Mouse (Mus musculus) MEL (cell line): ENCODE results near the gene Ppfia3. TPM values are rescaled to one million over a fixed set of nuclear protein-coding genes. Genes with fewer than 3 reads are reported as not detected.

ENCODE experiments used
- CHD2 ChIP-seq: IDR thresholded peaks from 2 replicates; pipeline ENCODE4 v1.6.1; 2011; ENCODE audit warnings: low read length, improper control_type of control experiment
- CTCF ChIP-seq, 3 experiments: IDR thresholded peaks in 2 of 3; conservative IDR thresholded peaks in 1 of 3; 2 replicates each; pipeline ENCODE4 v1.5.1; 2011 to 2012; ENCODE audit warnings: low read length in 3 of 3, low read depth in 2 of 3, mild to moderate bottlenecking in 2 of 3, improper control_type of control experiment in 1 of 3, inconsistent platforms in 1 of 3, mixed read lengths in 1 of 3, moderate library complexity in 1 of 3; ENCODE audit not compliant: control insufficient read depth in 1 of 3, insufficient read depth in 1 of 3, poor library complexity in 1 of 3, severe bottlenecking in 1 of 3
- ETS1 ChIP-seq: IDR thresholded peaks from 2 replicates; pipeline ENCODE4 v1.6.1; 2012; ENCODE audit warnings: low read depth, mild to moderate bottlenecking, inconsistent platforms, low read length, improper control_type of control experiment, moderate library complexity
- GABPA ChIP-seq: IDR thresholded peaks from 2 replicates; pipeline ENCODE4 v1.6.1; 2012; ENCODE audit warnings: low read depth, mild to moderate bottlenecking, inconsistent platforms, low read length, improper control_type of control experiment, moderate library complexity
- GATA1 ChIP-seq: IDR thresholded peaks from 2 replicates; pipeline ENCODE4 v1.6.1; 2011; ENCODE audit warnings: low read depth, low read length, improper control_type of control experiment
- HCFC1 ChIP-seq: IDR thresholded peaks from 2 replicates; pipeline ENCODE4 v1.6.1; 2012; ENCODE audit warnings: low read depth, mild to moderate bottlenecking, inconsistent platforms, low read length, improper control_type of control experiment, moderate library complexity
- JUND ChIP-seq: IDR thresholded peaks from 2 replicates; pipeline ENCODE4 v1.6.1; 2011; ENCODE audit warnings: low read depth, mild to moderate bottlenecking, improper control_type of control experiment, low read length
- KAT2A ChIP-seq: conservative IDR thresholded peaks from 2 replicates; pipeline ENCODE4 v1.6.1; 2012; ENCODE audit warnings: low read depth, low read length, improper control_type of control experiment, inconsistent platforms
- MAFK ChIP-seq: IDR thresholded peaks from 2 replicates; pipeline ENCODE4 v1.6.1; 2011; ENCODE audit warnings: low read depth, mild to moderate bottlenecking, low read length, improper control_type of control experiment, borderline replicate concordance
- MAX ChIP-seq: IDR thresholded peaks from 2 replicates; pipeline ENCODE4 v1.6.1; 2011; ENCODE audit warnings: low read length, improper control_type of control experiment
- MEF2A ChIP-seq: IDR thresholded peaks from 2 replicates; pipeline ENCODE4 v1.6.1; 2014; ENCODE audit warnings: low read depth, mild to moderate bottlenecking, inconsistent platforms, low read length, improper control_type of control experiment; ENCODE audit not compliant: poor library complexity, insufficient replicate concordance, severe bottlenecking; ENCODE audit errors: extremely low read depth
- MXI1 ChIP-seq: IDR thresholded peaks from 2 replicates; pipeline ENCODE4 v1.6.1; 2011; ENCODE audit warnings: mild to moderate bottlenecking, low read depth, low read length, improper control_type of control experiment
- MYB ChIP-seq: IDR thresholded peaks from 2 replicates; pipeline ENCODE4 v1.6.1; 2011; ENCODE audit warnings: mild to moderate bottlenecking, low read depth, low read length, improper control_type of control experiment
- POLR2AphosphoS2 ChIP-seq: IDR thresholded peaks from 2 replicates; pipeline ENCODE4 v1.6.1; 2011; ENCODE audit warnings: low read length, improper control_type of control experiment
- RAD21 ChIP-seq: IDR thresholded peaks from 2 replicates; pipeline ENCODE4 v1.6.1; 2011; ENCODE audit warnings: mild to moderate bottlenecking, low read depth, low read length, improper control_type of control experiment
- SIN3A ChIP-seq: IDR thresholded peaks from 2 replicates; pipeline ENCODE4 v1.6.1; 2012; ENCODE audit warnings: low read length, improper control_type of control experiment, inconsistent platforms
- TAL1 ChIP-seq: IDR thresholded peaks from 2 replicates; pipeline ENCODE4 v1.6.1; 2012; ENCODE audit warnings: mild to moderate bottlenecking, inconsistent platforms, low read length, moderate library complexity, mixed read lengths
- TBP ChIP-seq: IDR thresholded peaks from 2 replicates; pipeline ENCODE4 v1.8.0; 2011; ENCODE audit warnings: low read depth, low read length, improper control_type of control experiment
- UBTF ChIP-seq: IDR thresholded peaks from 2 replicates; pipeline ENCODE4 v1.6.1; 2012; ENCODE audit warnings: low read depth, mild to moderate bottlenecking, inconsistent platforms, low read length, improper control_type of control experiment, moderate library complexity, borderline replicate concordance; ENCODE audit not compliant: insufficient read depth
- USF1 ChIP-seq: IDR thresholded peaks from 2 replicates; pipeline ENCODE4 v1.6.1; 2014; ENCODE audit warnings: low read depth, mild to moderate bottlenecking, inconsistent platforms, low read length, improper control_type of control experiment, moderate library complexity
- USF2 ChIP-seq, 2 experiments: IDR thresholded peaks; 2 replicates each; pipeline ENCODE4 v1.6.1; 2011 to 2012; ENCODE audit warnings: improper control_type of control experiment in 2 of 2, low read length in 2 of 2, borderline replicate concordance in 1 of 2, inconsistent platforms in 1 of 2, low read depth in 1 of 2, mild to moderate bottlenecking in 1 of 2; ENCODE audit not compliant: insufficient read depth in 1 of 2
- ZNF384 ChIP-seq: IDR thresholded peaks from 2 replicates; pipeline ENCODE4 v1.6.1; 2012; ENCODE audit warnings: low read depth, mild to moderate bottlenecking, inconsistent platforms, low read length, improper control_type of control experiment
- polyA plus RNA-seq, 2 experiments: library from polyadenylated mRNA; stranded (reverse) in 1 of 2; unstranded in 1 of 2; fragments of >175 nt in 1 of 2; fragments of >200 nt in 1 of 2; gene quantifications; 2 replicates each; pipeline versions ENCODE4 v1.2.1 to v1.2.4; 2012; ENCODE audit warnings: low replicate concordance in 2 of 2, low read depth in 1 of 2; ENCODE audit not compliant: insufficient read length in 2 of 2, insufficient read depth in 1 of 2, missing spikeins in 1 of 2
- total RNA-seq: library from RNA; depleted of rRNA; stranded (reverse); fragments of 300-350 nt; gene quantifications from 2 replicates; pipeline ENCODE4 v1.2.3, GENCODE M21; 2012

The Ppfia3 gene
- total and polyA plus RNA-seq, 3 experiments = 3.4 to 5.9 TPM; not detected in 1

DNA sequence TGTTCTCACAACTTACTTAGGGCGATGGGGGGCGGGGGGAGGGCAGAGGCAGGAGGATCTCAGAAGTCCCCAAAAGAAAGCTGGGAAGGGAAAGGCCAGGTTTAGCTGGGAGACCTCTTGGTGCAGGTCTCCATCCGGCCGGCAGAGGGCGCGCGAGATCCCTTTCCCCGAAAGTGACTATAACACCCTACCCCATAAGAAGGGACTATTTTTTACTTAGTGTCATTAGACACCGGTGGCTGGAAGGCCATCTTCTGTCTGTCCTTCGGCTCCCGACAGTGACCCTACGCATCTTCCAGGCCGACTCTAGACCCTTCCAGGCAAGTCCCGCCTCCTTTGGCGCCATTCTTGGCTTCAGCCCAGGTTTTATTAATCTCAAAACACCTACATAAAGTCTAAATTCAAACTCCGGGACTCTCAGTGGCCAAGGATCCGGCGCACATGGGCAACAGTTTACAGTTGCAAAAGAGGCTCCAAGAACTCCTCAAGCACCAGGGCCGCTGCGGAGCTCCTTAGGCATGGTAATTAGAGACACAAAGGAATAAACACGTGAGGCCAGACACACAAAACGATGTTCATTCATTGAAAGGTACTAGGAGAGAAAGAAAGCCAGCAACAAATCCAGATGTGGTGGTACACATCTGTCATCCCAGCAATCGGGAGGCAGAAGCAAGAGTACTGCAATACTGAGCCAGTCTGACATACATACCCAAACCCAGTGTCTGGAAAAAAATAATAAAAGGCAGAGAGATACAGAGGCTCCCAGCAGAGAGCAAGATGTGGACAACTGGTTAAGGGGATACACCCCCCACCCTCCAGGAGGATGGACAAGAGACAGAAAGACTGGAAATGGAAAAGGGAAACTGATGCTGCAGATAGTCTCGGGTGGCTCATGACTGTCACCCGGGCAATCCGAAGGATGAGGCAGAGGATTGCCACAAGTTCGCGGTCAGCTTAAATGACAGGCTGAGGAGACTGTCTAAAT is 38.6 kb upstream of the Ppfia3 start, which contains the start of gene Kcna7 (continued):
- no peak for TF ChIP-seq USF1
- 0 out of 2 replicates have a peak, but pooled peaks have one; percentile 33 for TF ChIP-seq MXI1
- no peak for TF ChIP-seq POLR2AphosphoS2
- TF ChIP-seq MEF2A = no peak
- TF ChIP-seq SIN3A = peak; percentile 36; the same call in 1 of the 2 replicates
- TF ChIP-seq MYB = no peak
- TF ChIP-seq KAT2A = no peak
- TF ChIP-seq CTCF (IDR thresholded peaks at IDR 0.05 in 2 of 3, conservative IDR thresholded peaks at IDR 0.05 in 1 of 3; ENCODE audit: control insufficient read depth in 1 of 3, insufficient read depth in 1 of 3, low read depth in 2 of 3, low read length in 3 of 3, poor library complexity in 1 of 3, severe bottlenecking in 1 of 3) = peak; percentile 89 to 95 (median 91)
- no peak for TF ChIP-seq TBP
- no peak for TF ChIP-seq GABPA
- TF ChIP-seq HCFC1 = 0 out of 2 replicates have a peak, but pooled peaks have one; percentile 50
- TF ChIP-seq GATA1 = no peak
- TF ChIP-seq MAX = no peak
- no peak for TF ChIP-seq ETS1
- TF ChIP-seq TAL1 = no peak
- TF ChIP-seq USF2 (IDR thresholded peaks at IDR 0.05; ENCODE audit: borderline replicate concordance in 1 of 2, insufficient read depth in 1 of 2, low read depth in 1 of 2, low read length in 2 of 2) = no peak
- TF ChIP-seq ZNF384 = no peak
- peak; percentile 54 for TF ChIP-seq RAD21
- TF ChIP-seq CHD2 = no peak
- no peak for TF ChIP-seq MAFK
- no peak for TF ChIP-seq JUND
- no peak for TF ChIP-seq UBTF
